Mouse (Mus musculus): ENCODE data around the gene Pcif1.

- no peak for TF ChIP-seq CTCF (IDR thresholded peaks at IDR 0.05; ENCODE audit: low read depth)
- no peak for TF ChIP-seq EP300 (IDR thresholded peaks at IDR 0.05; ENCODE audit: low read depth)
Observed at GRCm38 (mm10) chr2:164831029-164831428, 48.1 kb upstream of the Pcif1 start.
